Mouse (Mus musculus) limb, embryonic 10.5 days (tissue): ENCODE results near the gene Crk. TPM values are rescaled to one million over a fixed set of nuclear protein-coding genes. Genes with fewer than 3 reads are reported as not detected.

Experiments
- DNase-seq: peaks from one replicate; pipeline ENCODE4 v3.0.0-alpha.2; 2017; ENCODE audit warnings: low spot score
- H3K27ac ChIP-seq: fragments of 300-500 bp; sonication (generic); 2 replicates; pipeline ENCODE4 v1.5.1; 2016; ENCODE audit warnings: mild to moderate bottlenecking
- H3K27me3 ChIP-seq: fragments of 300-500 bp; sonication (generic); 2 replicates; pipeline ENCODE4 v1.6.1; 2016; ENCODE audit warnings: low read depth, mild to moderate bottlenecking; ENCODE audit not compliant: poor library complexity, severe bottlenecking
- H3K36me3 ChIP-seq: fragments of 300-500 bp; sonication (generic); 2 replicates; pipeline ENCODE4 v1.6.1; 2016; ENCODE audit warnings: mild to moderate bottlenecking, moderate library complexity
- H3K4me1 ChIP-seq: fragments of 300-500 bp; sonication (generic); 2 replicates; pipeline ENCODE4 v1.6.1; 2016
- H3K4me3 ChIP-seq: fragments of 300-500 bp; sonication (generic); 2 replicates; pipeline ENCODE4 v1.5.1; 2016; ENCODE audit warnings: mild to moderate bottlenecking, moderate library complexity
- H3K9me3 ChIP-seq: fragments of 300-500 bp; sonication (generic); replicated peaks from 2 replicates; pipeline ENCODE4 v1.6.1; 2016; ENCODE audit warnings: mild to moderate bottlenecking
- WGBS: fragments of 180-500 bp; shearing (Covaris S2); methylation state at CpG from one replicate; pipeline ENCODE4 v1.1.7; 2016; 5-methylcytosine and 5-hydroxymethylcytosine counted together
- polyA plus RNA-seq: library from polyadenylated mRNA; unstranded; fragments of >200 nt; fragmentation: Nextera tagmentation; extraction: Ambion mirVana; gene quantifications from 2 replicates; pipeline ENCODE4 v1.2.1, GENCODE M21; 2016

Crk gene
- polyA plus RNA-seq, 1 experiment from 2014 or later, result 123 TPM

DNA sequence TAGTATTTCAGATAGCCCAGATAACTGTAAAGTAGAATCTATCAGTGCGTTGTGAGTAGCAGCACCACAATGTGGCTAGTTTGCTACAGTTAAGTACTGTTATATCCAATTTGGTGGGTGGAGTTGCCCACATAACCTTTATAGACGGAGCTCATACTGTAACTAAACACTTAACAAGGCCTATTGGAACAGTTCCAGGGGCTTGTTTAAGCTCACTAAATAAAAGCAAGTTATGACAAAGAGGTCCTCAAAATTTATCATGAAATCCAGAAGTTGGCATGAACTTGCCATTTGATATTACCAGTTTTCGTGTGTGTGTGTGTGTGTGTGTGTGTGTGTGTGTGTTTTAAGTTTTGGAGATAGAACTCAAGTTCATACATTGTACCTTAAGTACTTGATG lies 61.1 kb downstream of the Crk start:
- Histone ChIP-seq H3K9me3 (no peaks in the 10 kb centered on the region), H3K4me3 (no peak overlapping the region), H3K27ac (no peak overlapping the region), H3K36me3 (peaks cover 82% of the 10 kb centered on the region), H3K4me1 (peaks cover 14% of the 10 kb centered on the region), H3K27me3 (no peaks in the 10 kb centered on the region)
- DNase-seq, result no peak
- WGBS, result 94% methylated on average over 3 of the region's 3 CpGs

DNA sequence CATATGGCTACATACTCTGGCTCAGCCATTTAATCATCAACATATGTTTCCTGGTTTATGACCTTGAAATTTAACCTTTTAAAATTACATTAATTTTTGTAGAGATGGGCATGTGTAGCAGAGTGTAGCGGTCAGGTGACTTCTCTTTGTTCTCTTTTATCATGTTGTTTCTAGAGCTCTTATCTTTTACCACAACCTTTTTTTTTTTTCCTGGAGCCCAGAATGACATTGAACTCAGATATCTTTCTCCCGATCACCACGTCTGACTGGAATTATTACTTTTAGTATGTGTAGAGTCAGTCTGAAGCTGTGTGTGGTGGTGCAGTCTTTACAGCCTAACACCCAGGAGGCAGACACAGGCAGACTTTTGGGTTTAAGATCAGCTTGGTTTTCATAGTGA lies 62.6 kb downstream of the Crk start:
- DNase-seq, result no peak
- Histone ChIP-seq H3K4me3 (no peak overlapping the region), H3K27ac (no peak overlapping the region), H3K9me3 (no peaks in the 10 kb centered on the region), H3K27me3 (no peaks in the 10 kb centered on the region), H3K4me1 (peaks cover 9% of the 10 kb centered on the region), H3K36me3 (peaks cover 78% of the 10 kb centered on the region)
- 90% methylated on average over 3 of the region's 3 CpGs for WGBS

DNA sequence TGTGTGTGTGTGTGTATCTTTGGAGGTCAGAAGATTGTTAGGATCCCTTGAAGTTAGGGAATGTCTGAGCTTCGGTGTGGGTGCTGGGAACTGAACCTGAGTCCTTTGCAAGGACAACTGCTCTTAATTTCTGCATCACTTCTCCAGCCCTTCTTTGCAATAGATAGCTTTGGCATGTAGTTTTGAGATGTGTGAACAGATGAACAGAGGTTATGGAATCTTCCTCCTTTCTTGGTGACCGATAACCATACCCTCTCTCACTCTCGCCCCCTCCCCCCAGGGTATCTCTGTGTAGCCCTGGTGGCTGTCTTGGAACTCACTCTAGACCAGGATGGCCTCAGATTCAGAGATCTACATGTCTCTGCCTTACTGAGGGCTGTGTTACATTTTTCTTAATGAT lies 65.7 kb downstream of the Crk start:
- Histone ChIP-seq H3K27ac (no peak overlapping the region), H3K9me3 (no peaks in the 10 kb centered on the region), H3K36me3 (peaks cover 69% of the 10 kb centered on the region), H3K4me1 (peaks cover 5% of the 10 kb centered on the region; the same call in 1 of the 2 replicates), H3K4me3 (no peak overlapping the region), H3K27me3 (no peaks in the 10 kb centered on the region)
- no peak for DNase-seq
- 97% methylated on average over 3 of the region's 3 CpGs for WGBS

DNA sequence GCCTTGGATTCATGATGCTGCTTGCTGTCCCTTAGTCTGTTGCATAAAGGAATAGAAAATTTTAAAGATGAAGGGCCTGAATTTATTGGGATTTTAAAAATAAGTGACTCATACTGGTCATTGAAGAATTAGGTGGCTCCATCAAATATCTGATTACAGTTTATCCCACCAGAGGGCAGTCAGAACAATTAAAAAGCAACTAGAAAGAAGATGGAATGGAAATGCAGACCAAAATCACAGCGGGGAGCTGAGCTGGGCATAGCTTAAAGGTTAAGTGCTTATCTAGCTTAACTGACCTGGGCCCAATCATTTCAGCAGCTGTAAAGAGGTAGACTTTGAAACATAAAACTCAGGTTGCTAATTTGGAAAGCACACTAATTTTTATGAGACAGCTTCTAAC lies 71.5 kb downstream of the Crk start:
- no peak overlapping the region for H3K27ac ChIP-seq
- H3K36me3 ChIP-seq, result peaks cover 63% of the 10 kb centered on the region

DNA sequence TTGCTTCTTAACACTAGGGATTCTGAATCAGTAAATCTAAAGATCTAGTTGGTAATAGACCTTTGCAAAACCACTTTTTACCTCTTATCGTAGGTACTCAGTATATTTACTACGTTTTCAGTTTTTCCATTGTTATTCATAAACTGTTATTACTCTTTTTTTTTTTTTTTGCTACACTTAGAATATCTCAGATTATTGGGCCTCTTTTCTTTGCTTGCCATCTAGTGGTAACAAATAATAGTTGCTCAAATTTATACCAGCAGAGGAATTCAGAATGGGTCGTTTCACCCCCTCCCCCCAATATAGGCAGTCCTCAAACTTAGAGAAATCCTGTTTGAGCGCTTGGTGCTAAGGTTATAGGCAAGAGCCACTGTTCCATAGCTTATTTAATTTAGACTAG lies 72.0 kb downstream of the Crk start:
- Histone ChIP-seq H3K36me3 (peaks cover 69% of the 10 kb centered on the region), H3K27ac (no peak overlapping the region), H3K4me1 (no peaks in the 10 kb centered on the region), H3K27me3 (no peaks in the 10 kb centered on the region), H3K4me3 (no peak overlapping the region), H3K9me3 (no peaks in the 10 kb centered on the region)
- WGBS, result 92% methylated on average over 4 of the region's 4 CpGs
- no peak for DNase-seq

More for the DNA sequence above, 71.5 kb downstream of the Crk start:
- Histone ChIP-seq H3K27me3 (no peaks in the 10 kb centered on the region), H3K4me3 (no peak overlapping the region), H3K9me3 (no peaks in the 10 kb centered on the region), H3K4me1 (no peaks in the 10 kb centered on the region)
- DNase-seq, result no peak
- 96% methylated on average over 1 of the region's 1 CpGs for WGBS

Other genes with a start within 250 kb of the Crk start
- 0.36 TPM in 1 of 2 replicates, not detected in the other for gene Serpinf2, start 239.7 kb upstream of the Crk start, polyA plus RNA-seq
- 5.6 and 6.6 TPM in 2 replicates for gene Wdr81, start 224.5 kb upstream of the Crk start, polyA plus RNA-seq
- gene Tlcd2, start 217.5 kb upstream of the Crk start, polyA plus RNA-seq, result 9.2 and 9.8 TPM in 2 replicates
- gene Prpf8, start 192.4 kb upstream of the Crk start, polyA plus RNA-seq, result 81.7 and 82.6 TPM in 2 replicates
- 0.25 and 0.46 TPM in 2 replicates for gene Rilp, start 169.2 kb upstream of the Crk start, polyA plus RNA-seq
- 7.0 and 7.1 TPM in 2 replicates for gene Scarf1, start 165.7 kb upstream of the Crk start, polyA plus RNA-seq
- gene Slc43a2, start 147.6 kb upstream of the Crk start, polyA plus RNA-seq, result 3.4 and 4.9 TPM in 2 replicates
- 60.9 and 68.8 TPM in 2 replicates for gene Pitpna, start 91.2 kb upstream of the Crk start, polyA plus RNA-seq
- 14.4 and 17.6 TPM in 2 replicates for gene Inpp5k, start 48.3 kb upstream of the Crk start, polyA plus RNA-seq
- 19.7 and 20.2 TPM in 2 replicates for gene Myo1c, start 28.8 kb upstream of the Crk start, polyA plus RNA-seq
- gene Ywhae, start 53.6 kb downstream of the Crk start, polyA plus RNA-seq, result 1,115 and 1,137 TPM in 2 replicates
- 0.06 and 0.20 TPM in 2 replicates for gene Doc2b, start 116.8 kb downstream of the Crk start, polyA plus RNA-seq